Mouse (Mus musculus) ES-E14 (cell line): Measurements from ENCODE around the gene Sparc.

Experiments
- CHD2 ChIP-seq: IDR thresholded peaks from 2 replicates; pipeline ENCODE4 v1.6.1; 2014; ENCODE audit warnings: mild to moderate bottlenecking, low read depth, low read length, inconsistent platforms
- HCFC1 ChIP-seq: IDR thresholded peaks from 2 replicates; pipeline ENCODE4 v1.6.1; 2012; ENCODE audit warnings: low read length, inconsistent platforms, borderline replicate concordance; ENCODE audit not compliant: insufficient read depth
- MAFK ChIP-seq: IDR thresholded peaks from 2 replicates; pipeline ENCODE4 v1.6.1; 2014; ENCODE audit warnings: mild to moderate bottlenecking, low read depth, low read length, inconsistent platforms; ENCODE audit not compliant: insufficient read depth
- ZC3H11A ChIP-seq: IDR thresholded peaks from 2 replicates; pipeline ENCODE4 v1.6.1; 2012; ENCODE audit warnings: low read depth, mild to moderate bottlenecking, inconsistent platforms, low read length, borderline replicate concordance
- ZNF384 ChIP-seq: IDR thresholded peaks from 2 replicates; pipeline ENCODE4 v1.6.1; 2012; ENCODE audit warnings: low read depth, low read length, inconsistent platforms

GRCm38 (mm10) chr11:55464707-55465106, 41.7 kb upstream of the Sparc start:
- TF ChIP-seq HCFC1: no peak
- TF ChIP-seq ZC3H11A: no peak
- TF ChIP-seq ZNF384: no peak
- TF ChIP-seq CHD2: no peak
- no peak for TF ChIP-seq MAFK
